Mouse (Mus musculus) neutrophil, adult 59 days (primary cell): Measurements from ENCODE around the gene Pcsk1n. TPM values are rescaled to one million over a fixed set of nuclear protein-coding genes. Genes with fewer than 3 reads are reported as not detected.

Source experiments
- total RNA-seq, 2 experiments: library from RNA; stranded (reverse); gene quantifications; 1 replicate in 1 of 2; 2 replicates in 1 of 2; pipeline ENCODE4 v1.2.4; 2023

Gene Pcsk1n
- not detected for total RNA-seq

GRCm38 (mm10) chrX:7919601-7920383, at the start of gene Pcsk1n:
Gene Pcsk1n, plus strand, starts transcription at chrX:7919822.

GRCm38 (mm10) chrX:7878007-7878419, 41.6 kb upstream of the Pcsk1n start, which contains the start of gene Pim2:
Gene Pim2, plus strand, starts transcription at chrX:7878262.

GRCm38 (mm10) chrX:7883841-7884567, 35.6 kb upstream of the Pcsk1n start, which contains the start of gene Slc35a2:
Gene Slc35a2, plus strand, starts transcription at chrX:7884028.

GRCm38 (mm10) chrX:7898880-7899874, 20.4 kb upstream of the Pcsk1n start, which contains the start of the genes Pqbp1 and Timm17b:
Gene Pqbp1, minus strand, starts transcription at chrX:7899269.
Gene Timm17b, plus strand, starts transcription at chrX:7899357.

GRCm38 (mm10) chrX:7907735-7908134, 11.9 kb upstream of the Pcsk1n start, which contains the start of gene Gm10491:
Gene Gm10491, minus strand, starts transcription at chrX:7907835.

GRCm38 (mm10) chrX:7909242-7909641, 10.4 kb upstream of the Pcsk1n start, which contains the start of gene Gm10490:
Gene Gm10490, plus strand, starts transcription at chrX:7909542.

GRCm38 (mm10) chrX:7928270-7928790, 8.7 kb downstream of the Pcsk1n start, which contains the start of gene Eras:
Gene Eras, minus strand, starts transcription at chrX:7928607.

GRCm38 (mm10) chrX:7947108-7947899, 27.7 kb downstream of the Pcsk1n start, which contains the start of gene Hdac6:
Gene Hdac6, minus strand, starts transcription at chrX:7947889.

Other genes with a start within 250 kb of the Pcsk1n start
- gene Plp2, start 248.4 kb upstream of the Pcsk1n start, total RNA-seq, result 100 to 1,000 TPM; 469 to 499 TPM
- under 1 TPM; 0.27 to 0.35 TPM for gene Magix, start 238.6 kb upstream of the Pcsk1n start, total RNA-seq
- 10 to 100 TPM; 30.3 to 38.9 TPM for gene Gpkow, start 222.7 kb upstream of the Pcsk1n start, total RNA-seq
- gene Wdr45, start 205.5 kb upstream of the Pcsk1n start, total RNA-seq, result 10 to 100 TPM; 46.7 to 57.0 TPM
- not detected for gene Gm45208, start 197.6 kb upstream of the Pcsk1n start, total RNA-seq
- gene Praf2, start 191.4 kb upstream of the Pcsk1n start, total RNA-seq, result 1 to 10 TPM; 3.8 to 5.6 TPM
- under 1 TPM in 1 of 2 experiments, not detected in 1; 0.18 TPM for gene Ccdc120, start 168.9 kb upstream of the Pcsk1n start, total RNA-seq
- 10 to 100 TPM; 63.8 to 76.2 TPM for gene Tfe3, start 157.3 kb upstream of the Pcsk1n start, total RNA-seq
- 100 to 1,000 TPM; 135 to 144 TPM for gene Gripap1, start 130.1 kb upstream of the Pcsk1n start, total RNA-seq
- gene Kcnd1, start 97.5 kb upstream of the Pcsk1n start, total RNA-seq, result 1 to 10 TPM; 1.3 to 5.8 TPM
- 100 to 1,000 TPM; 115 to 130 TPM for gene Otud5, start 78.5 kb upstream of the Pcsk1n start, total RNA-seq
- 1 to 10 TPM; 4.4 to 5.6 TPM for gene Pim2, start 41.6 kb upstream of the Pcsk1n start, total RNA-seq
- gene Slc35a2, start 35.8 kb upstream of the Pcsk1n start, total RNA-seq, result 10 to 100 TPM; 15.6 to 23.7 TPM
- 10 to 100 TPM; 37.7 to 43.9 TPM for gene Pqbp1, start 20.6 kb upstream of the Pcsk1n start, total RNA-seq
- gene Timm17b, start 20.5 kb upstream of the Pcsk1n start, total RNA-seq, result 10 to 100 TPM; 48.6 to 57.2 TPM
- not detected for gene Gm10491, start 12.0 kb upstream of the Pcsk1n start, total RNA-seq
- gene Gm10490, start 10.3 kb upstream of the Pcsk1n start, total RNA-seq, result not detected
- gene Eras, start 8.8 kb downstream of the Pcsk1n start, total RNA-seq, result not detected
- 10 to 100 TPM in 1 of 2 experiments, 1 to 10 TPM in 1; 8.4 to 10.1 TPM for gene Hdac6, start 28.1 kb downstream of the Pcsk1n start, total RNA-seq
- 10 to 100 TPM in 1 of 2 experiments, 1 to 10 TPM in 1; 4.3 to 12.0 TPM for gene Gata1, start 58.2 kb downstream of the Pcsk1n start, total RNA-seq
- gene Glod5, start 98.7 kb downstream of the Pcsk1n start, total RNA-seq, result not detected
- gene Suv39h1, start 154.9 kb downstream of the Pcsk1n start, total RNA-seq, result 10 to 100 TPM; 30.6 to 35.0 TPM
- 100 to 1,000 TPM; 161 to 164 TPM for gene Was, start 170.7 kb downstream of the Pcsk1n start, total RNA-seq
- 10 to 100 TPM; 34.0 to 39.2 TPM for gene Wdr13, start 213.1 kb downstream of the Pcsk1n start, total RNA-seq
- gene Rbm3, start 226.1 kb downstream of the Pcsk1n start, total RNA-seq, result 100 to 1,000 TPM; 325 to 356 TPM